Mouse (Mus musculus): ENCODE data around the gene Lsm10. TPM values are rescaled to one million over a fixed set of nuclear protein-coding genes. Genes with fewer than 3 reads are reported as not detected.

Gene Lsm10
- polyA plus RNA-seq, 1 experiment from 2014 or later = 36.3 TPM

GRCm38 (mm10) chr4:126099365-126099764 lies 2.9 kb downstream of the Lsm10 start:
- Histone ChIP-seq H3K9me3 (replicated peaks) (no peaks in the 10 kb centered on the region), H3K27ac (ENCODE audit: poor library complexity, severe bottlenecking) (peak overlapping the region; percentile 80), H3K4me3 (no peak overlapping the region), H3K27me3 (replicated peaks) (no peaks in the 10 kb centered on the region), H3K4me1 (replicated peaks) (peaks cover 42% of the 10 kb centered on the region), H3K36me3 (peaks cover 14% of the 10 kb centered on the region; the same call in 1 of the 2 replicates), H3K4me2 (peak overlapping the region; percentile 22), H3K9ac (no peak overlapping the region)
- no peak for ATAC-seq (ENCODE audit: insufficient number of reproducible peaks, low FRiP score)
- WGBS = 81% methylated on average over 3 of the region's 3 CpGs

GRCm38 (mm10) chr4:126100764-126101163 lies 4.3 kb downstream of the Lsm10 start:
- WGBS = 82% methylated on average over 3 of the region's 3 CpGs
- H3K36me3 ChIP-seq = peaks cover 14% of the 10 kb centered on the region; the same call in 1 of the 2 replicates
- H3K4me1 ChIP-seq (replicated peaks) = peaks cover 56% of the 10 kb centered on the region
- H3K9me3 ChIP-seq (replicated peaks) = no peaks in the 10 kb centered on the region
- no peak overlapping the region for H3K4me2 ChIP-seq
- no peak for ATAC-seq (ENCODE audit: insufficient number of reproducible peaks, low FRiP score)
- no peak overlapping the region for H3K27ac ChIP-seq (ENCODE audit: poor library complexity, severe bottlenecking)
- no peak overlapping the region for H3K4me3 ChIP-seq
- H3K9ac ChIP-seq = no peak overlapping the region
- no peaks in the 10 kb centered on the region for H3K27me3 ChIP-seq (replicated peaks)

- 41% methylated on average over 7 of the region's 7 CpGs for WGBS
- Histone ChIP-seq H3K9me3 (replicated peaks) (no peaks in the 10 kb centered on the region), H3K4me1 (replicated peaks) (peaks cover 64% of the 10 kb centered on the region), H3K27ac (ENCODE audit: poor library complexity, severe bottlenecking) (peak overlapping the region; percentile 94), H3K4me2 (peak overlapping the region; percentile 99), H3K27me3 (replicated peaks) (no peaks in the 10 kb centered on the region), H3K36me3 (peaks cover 14% of the 10 kb centered on the region; the same call in 1 of the 2 replicates), H3K4me3 (no peak overlapping the region), H3K9ac (peak overlapping the region; percentile 56; the same call in 1 of the 2 replicates)
- ATAC-seq (ENCODE audit: insufficient number of reproducible peaks, low FRiP score) = 0 out of 2 replicates have a peak, but pooled peaks have one; percentile 46
These were observed 5.8 kb downstream of the Lsm10 start for GRCm38 (mm10) chr4:126102061-126102841.

- Histone ChIP-seq H3K4me2 (peak overlapping the region; percentile 99), H3K4me3 (peak overlapping the region; percentile 81), H3K36me3 (peaks cover 12% of the 10 kb centered on the region; the same call in 1 of the 2 replicates), H3K27ac (ENCODE audit: poor library complexity, severe bottlenecking) (peak overlapping the region; percentile 94), H3K9ac (peak overlapping the region; percentile 56), H3K9me3 (replicated peaks) (no peaks in the 10 kb centered on the region), H3K27me3 (replicated peaks) (no peaks in the 10 kb centered on the region), H3K4me1 (replicated peaks) (peaks cover 66% of the 10 kb centered on the region)
- ATAC-seq (ENCODE audit: insufficient number of reproducible peaks, low FRiP score) = peak; percentile 85
- WGBS = 1% methylated on average over 15 of the region's 15 CpGs
These were observed 6.7 kb downstream of the Lsm10 start for GRCm38 (mm10) chr4:126103057-126103581.

- peak within 1 kb of the TSS; percentile 99 for H3K4me2 ChIP-seq
- 1% methylated on average over 32 of the region's 34 CpGs for WGBS
- H3K36me3 ChIP-seq = peaks cover 7% of the 10 kb centered on the region; the same call in 1 of the 2 replicates
- peak within 1 kb of the TSS; percentile 92 for H3K9ac ChIP-seq
- H3K9me3 ChIP-seq (replicated peaks) = no peaks in the 10 kb centered on the region
- H3K4me3 ChIP-seq = peak within 1 kb of the TSS; percentile 81
- H3K27ac ChIP-seq (ENCODE audit: poor library complexity, severe bottlenecking) = peak within 1 kb of the TSS; percentile 94
- H3K4me1 ChIP-seq (replicated peaks) = peaks cover 72% of the 10 kb centered on the region
- peak; percentile 92 for ATAC-seq (ENCODE audit: insufficient number of reproducible peaks, low FRiP score)
- no peaks in the 10 kb centered on the region for H3K27me3 ChIP-seq (replicated peaks)
These were observed 7.2 kb downstream of the Lsm10 start, which contains the start of gene Stk40 for GRCm38 (mm10) chr4:126103590-126104068. Gene Stk40 (plus strand): TSS chr4:126103957.

- H3K4me3 ChIP-seq = peak overlapping the region; percentile 81
- H3K4me1 ChIP-seq (replicated peaks) = peaks cover 73% of the 10 kb centered on the region
- H3K9me3 ChIP-seq (replicated peaks) = no peaks in the 10 kb centered on the region
- peaks cover 4% of the 10 kb centered on the region; the same call in 1 of the 2 replicates for H3K36me3 ChIP-seq
- H3K27me3 ChIP-seq (replicated peaks) = no peaks in the 10 kb centered on the region
- H3K27ac ChIP-seq (ENCODE audit: poor library complexity, severe bottlenecking) = peak overlapping the region; percentile 94
- peak; percentile 5; the same call in 1 of the 2 replicates for ATAC-seq (ENCODE audit: insufficient number of reproducible peaks, low FRiP score)
- H3K9ac ChIP-seq = peak overlapping the region; percentile 92
- 1% methylated on average over 34 of the region's 34 CpGs for WGBS
- peak overlapping the region; percentile 99 for H3K4me2 ChIP-seq
These were observed 8.0 kb downstream of the Lsm10 start for GRCm38 (mm10) chr4:126104261-126105075.

GRCm38 (mm10) chr4:126105131-126105783 lies 8.8 kb downstream of the Lsm10 start:
- H3K4me3 ChIP-seq = peak overlapping the region; percentile 81
- H3K36me3 ChIP-seq = peaks cover 4% of the 10 kb centered on the region; the same call in 1 of the 2 replicates
- 61% methylated on average over 7 of the region's 7 CpGs for WGBS
- H3K9ac ChIP-seq = no peak overlapping the region
- no peak for ATAC-seq (ENCODE audit: insufficient number of reproducible peaks, low FRiP score)
- H3K27me3 ChIP-seq (replicated peaks) = no peaks in the 10 kb centered on the region
- peaks cover 73% of the 10 kb centered on the region for H3K4me1 ChIP-seq (replicated peaks)
- H3K4me2 ChIP-seq = peak overlapping the region; percentile 99
- H3K27ac ChIP-seq (ENCODE audit: poor library complexity, severe bottlenecking) = no peak overlapping the region
- no peaks in the 10 kb centered on the region for H3K9me3 ChIP-seq (replicated peaks)

GRCm38 (mm10) chr4:126108061-126108740 lies 11.8 kb downstream of the Lsm10 start:
- peak overlapping the region; percentile 94 for H3K27ac ChIP-seq (ENCODE audit: poor library complexity, severe bottlenecking)
- no peaks in the 10 kb centered on the region for H3K27me3 ChIP-seq (replicated peaks)
- H3K4me3 ChIP-seq = no peak overlapping the region
- WGBS = 56% methylated on average over 8 of the region's 8 CpGs
- peak overlapping the region; percentile 60 for H3K9ac ChIP-seq
- H3K36me3 ChIP-seq = no peaks in the 10 kb centered on the region
- no peak for ATAC-seq (ENCODE audit: insufficient number of reproducible peaks, low FRiP score)
- H3K9me3 ChIP-seq (replicated peaks) = no peaks in the 10 kb centered on the region
- peaks cover 82% of the 10 kb centered on the region for H3K4me1 ChIP-seq (replicated peaks)
- peak overlapping the region; percentile 14 for H3K4me2 ChIP-seq

GRCm38 (mm10) chr4:126109613-126110373 lies 13.4 kb downstream of the Lsm10 start:
- no peak overlapping the region for H3K4me3 ChIP-seq
- 60% methylated on average over 10 of the region's 10 CpGs for WGBS
- peak overlapping the region; percentile 38 for H3K4me2 ChIP-seq
- H3K27ac ChIP-seq (ENCODE audit: poor library complexity, severe bottlenecking) = peak overlapping the region; percentile 94
- H3K36me3 ChIP-seq = no peaks in the 10 kb centered on the region
- H3K4me1 ChIP-seq (replicated peaks) = peaks cover 86% of the 10 kb centered on the region
- H3K9me3 ChIP-seq (replicated peaks) = no peaks in the 10 kb centered on the region
- H3K9ac ChIP-seq = peak overlapping the region; percentile 53
- H3K27me3 ChIP-seq (replicated peaks) = no peaks in the 10 kb centered on the region
- ATAC-seq (ENCODE audit: insufficient number of reproducible peaks, low FRiP score) = peak; percentile 2; the same call in 1 of the 2 replicates
